In genomic region chr7:25688810-25689586, GRCm38 (mm10) we compare ENCODE assay signal across 8 mouse cellular contexts. TPM values are rescaled to one million over a fixed set of nuclear protein-coding genes. Genes with fewer than 3 reads are reported as not detected.
DNase-seq lines count a peak whose midpoint lies in the region; ATAC-seq and TF ChIP-seq lines count a peak whose summit lies in the region.

No protein-coding gene starts in this region.

- no peak for TF ChIP-seq CTCF in spleen, adult 2 months (IDR thresholded peaks at IDR 0.05; ENCODE audit: extremely low read depth, insufficient read depth, insufficient read length, insufficient replicate concordance)

- peak; percentile 49 to 50 for DNase-seq in cerebellum, postnatal 14 days
- no peak for DNase-seq in cerebellum, adult 11-12 months
- DNase-seq in embryo, embryonic 9.5 days (ENCODE audit: extremely low spot score), result peak; percentile 60
- DNase-seq in lung, postnatal 4 days, result peak; percentile 90 to 91
- DNase-seq in spleen, adult 2 months (ENCODE audit: low read depth in 1 of 2, low spot score in 2 of 2), result peak; percentile 73 to 79
- DNase-seq in right cerebral cortex, postnatal 25 days, result no peak

- no peaks in the 10 kb centered on the region for H3K9me3 ChIP-seq in heart, embryonic 11.5 days (replicated peaks; ENCODE audit: control insufficient read depth, low read length)
- H3K9me3 ChIP-seq in kidney, embryonic 15.5 days (replicated peaks), result no peaks in the 10 kb centered on the region

- no peaks in the 10 kb centered on the region for H3K36me3 ChIP-seq in heart, embryonic 11.5 days (ENCODE audit: control insufficient read depth, insufficient read depth, low read length)
- H3K36me3 ChIP-seq in kidney, embryonic 15.5 days, result no peaks in the 10 kb centered on the region
- peaks cover 17% of the 10 kb centered on the region for H3K36me3 ChIP-seq in spleen, adult 2 months (ENCODE audit: control insufficient read depth, insufficient read depth, low read length)

- H3K4me1 ChIP-seq in heart, embryonic 11.5 days (ENCODE audit: control insufficient read depth, insufficient read depth, low read length), result peaks cover 13% of the 10 kb centered on the region
- H3K4me1 ChIP-seq in kidney, embryonic 15.5 days, result peaks cover 44% of the 10 kb centered on the region
- peaks cover 29% of the 10 kb centered on the region for H3K4me1 ChIP-seq in spleen, adult 2 months (ENCODE audit: control insufficient read depth, insufficient read depth, insufficient read length)

- H3K4me3 ChIP-seq in heart, embryonic 11.5 days (ENCODE audit: low read depth, low read length), result peak overlapping the region; percentile 75
- H3K4me3 ChIP-seq in kidney, embryonic 15.5 days (replicated peaks), result peak overlapping the region; percentile 69
- peak overlapping the region; percentile 88 for H3K4me3 ChIP-seq in spleen, adult 2 months (ENCODE audit: extremely low read depth, insufficient read depth, insufficient read length)

- H3K27ac ChIP-seq in heart, embryonic 11.5 days (ENCODE audit: low read depth, low read length), result peak overlapping the region; percentile 73
- H3K27ac ChIP-seq in kidney, embryonic 15.5 days, result peak overlapping the region; percentile 88
- H3K27ac ChIP-seq in spleen, adult 2 months (ENCODE audit: insufficient read depth, low read length), result peak overlapping the region; percentile 89

- peaks cover 8% of the 10 kb centered on the region; the same call in 1 of the 2 replicates for H3K27me3 ChIP-seq in heart, embryonic 11.5 days (ENCODE audit: control insufficient read depth, insufficient read depth, low read length)
- peaks cover 32% of the 10 kb centered on the region for H3K27me3 ChIP-seq in kidney, embryonic 15.5 days
- no peaks in the 10 kb centered on the region for H3K27me3 ChIP-seq in spleen, adult 2 months (ENCODE audit: control insufficient read depth, insufficient read depth, low read length)

- H3K4me2 ChIP-seq in heart, embryonic 11.5 days, result peak overlapping the region; percentile 97
- H3K4me2 ChIP-seq in kidney, embryonic 15.5 days, result peak overlapping the region; percentile 72

- under 1% methylated on average over 51 of the region's 52 CpGs for WGBS in heart, embryonic 11.5 days (ENCODE audit: insufficient replicate concordance)
- WGBS in kidney, embryonic 15.5 days, result under 1% methylated on average over 51 of the region's 52 CpGs
- 1% methylated on average over 50 of the region's 52 CpGs for WGBS in spleen, adult 2 months

- ATAC-seq in heart, embryonic 11.5 days (replicated peaks; ENCODE audit: insufficient number of reproducible peaks, low FRiP score, low TSS enrichment), result peak; percentile 72
- ATAC-seq in kidney, embryonic 15.5 days (replicated peaks; ENCODE audit: low FRiP score), result peak; percentile 66

- no peak for TF ChIP-seq POLR2A in spleen, adult 2 months (IDR thresholded peaks at IDR 0.05; ENCODE audit: low read depth, low read length)

- H3K9ac ChIP-seq in heart, embryonic 11.5 days (ENCODE audit: low read depth, low read length), result peak overlapping the region; percentile 80
- H3K9ac ChIP-seq in kidney, embryonic 15.5 days, result peak overlapping the region; percentile 72

RNA-seq across cellular contexts. Expression of gene Tgfb1, which starts 2.2 kb away (rescaled TPM):
- polyA plus RNA-seq in heart, embryonic 11.5 days (2014; fragmentation: Nextera tagmentation; extraction: Ambion mirVana), result 3.5 and 3.6 TPM in 2 replicates
- polyA plus RNA-seq in kidney, embryonic 15.5 days (2015; fragmentation: Nextera tagmentation; extraction: Ambion mirVana), result 3.0 and 3.1 TPM in 2 replicates
- polyA plus RNA-seq in spleen, adult 2 months (2012; rRNA removed), result 152 and 179 TPM in 2 replicates

RNA-seq across cellular contexts. Expression of gene B9d2, which starts 8.4 kb away (rescaled TPM):
- 28.0 and 29.5 TPM in 2 replicates for polyA plus RNA-seq in heart, embryonic 11.5 days (2014; fragmentation: Nextera tagmentation; extraction: Ambion mirVana)
- 28.4 and 32.3 TPM in 2 replicates for polyA plus RNA-seq in kidney, embryonic 15.5 days (2015; fragmentation: Nextera tagmentation; extraction: Ambion mirVana)
- polyA plus RNA-seq in spleen, adult 2 months (2012; rRNA removed), result 72.0 and 108 TPM in 2 replicates

RNA-seq across cellular contexts. Expression of gene Tmem91, which starts 14.0 kb away (rescaled TPM):
- polyA plus RNA-seq in heart, embryonic 11.5 days (2014; fragmentation: Nextera tagmentation; extraction: Ambion mirVana), result 1.2 and 2.0 TPM in 2 replicates
- 2.4 and 2.8 TPM in 2 replicates for polyA plus RNA-seq in kidney, embryonic 15.5 days (2015; fragmentation: Nextera tagmentation; extraction: Ambion mirVana)
- 0.35 and 0.61 TPM in 2 replicates for polyA plus RNA-seq in spleen, adult 2 months (2012; rRNA removed)

RNA-seq across cellular contexts. Expression of gene Ccdc97, which starts 29.9 kb away (rescaled TPM):
- polyA plus RNA-seq in heart, embryonic 11.5 days (2014; fragmentation: Nextera tagmentation; extraction: Ambion mirVana), result 25.5 and 25.6 TPM in 2 replicates
- polyA plus RNA-seq in kidney, embryonic 15.5 days (2015; fragmentation: Nextera tagmentation; extraction: Ambion mirVana), result 22.2 and 26.2 TPM in 2 replicates
- 81.5 and 93.6 TPM in 2 replicates for polyA plus RNA-seq in spleen, adult 2 months (2012; rRNA removed)

RNA-seq across cellular contexts. Expression of gene Exosc5, which starts 30.0 kb away (rescaled TPM):
- 40.4 and 44.8 TPM in 2 replicates for polyA plus RNA-seq in heart, embryonic 11.5 days (2014; fragmentation: Nextera tagmentation; extraction: Ambion mirVana)
- 81.2 and 87.5 TPM in 2 replicates for polyA plus RNA-seq in kidney, embryonic 15.5 days (2015; fragmentation: Nextera tagmentation; extraction: Ambion mirVana)
- 79.5 and 111 TPM in 2 replicates for polyA plus RNA-seq in spleen, adult 2 months (2012; rRNA removed)

Comparison
In these comparisons a context has a peak if more than half of its experiments do, and no peak if none do; other contexts are left out.
1. DNase-seq: peak in cerebellum, postnatal 14 days (2 of 2), embryo, embryonic 9.5 days (single experiment), lung, postnatal 4 days (2 of 2) and spleen, adult 2 months (2 of 2); none in cerebellum, adult 11-12 months (single experiment) and right cerebral cortex, postnatal 25 days (single experiment).
2. RNA of gene Tgfb1, which starts 2.2 kb away (polyA plus RNA-seq): 152 to 179 TPM in spleen, adult 2 months; 3.5 to 3.6 TPM in heart, embryonic 11.5 days and 3.0 to 3.1 TPM in kidney, embryonic 15.5 days; every median in the first group is over 10 times any median in the second.
3. Peak in every context shown above with its lines, with median percentiles within 50 percentile points of each other: H3K27ac ChIP-seq and H3K4me3 ChIP-seq.